Mouse (Mus musculus) c-Kit-positive CD71-positive TER-119-negative erythroid progenitor cells, embryonic 14.5 days (primary cell): ENCODE data around the gene Iqsec1.
A peak's percentile ranks its signal among the peaks of the same experiment; 100 is the strongest.

Source experiments
- DNase-seq: peaks from one replicate; pipeline ENCODE4 v3.0.0-alpha.2; 2013; ENCODE audit warnings: low read depth

Gene Iqsec1

DNA sequence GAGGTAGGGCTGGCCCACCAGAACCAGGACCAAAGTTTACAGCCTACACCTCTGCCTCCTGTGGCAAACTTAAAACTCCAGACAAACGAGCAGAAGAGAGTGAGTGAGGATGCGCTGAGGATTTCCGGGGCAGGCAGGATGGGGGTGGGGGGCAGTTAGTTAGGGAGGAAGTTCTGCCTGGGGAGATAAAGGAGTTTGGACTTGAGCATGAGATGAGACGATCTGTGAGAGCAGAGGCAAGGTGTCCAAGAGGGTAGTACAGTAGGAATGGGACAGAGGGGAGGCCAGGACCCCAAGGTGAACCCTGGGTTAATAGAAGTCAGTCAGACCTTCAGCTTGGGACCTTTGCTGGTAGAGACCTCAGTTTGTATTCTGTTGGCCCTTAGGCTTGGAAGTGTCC is 370.2 kb downstream of the Iqsec1 start:
- no peak for DNase-seq

GRCm38 (mm10) chr6:90616481-90616880 is 372.0 kb downstream of the Iqsec1 start:
- no peak for DNase-seq

DNA sequence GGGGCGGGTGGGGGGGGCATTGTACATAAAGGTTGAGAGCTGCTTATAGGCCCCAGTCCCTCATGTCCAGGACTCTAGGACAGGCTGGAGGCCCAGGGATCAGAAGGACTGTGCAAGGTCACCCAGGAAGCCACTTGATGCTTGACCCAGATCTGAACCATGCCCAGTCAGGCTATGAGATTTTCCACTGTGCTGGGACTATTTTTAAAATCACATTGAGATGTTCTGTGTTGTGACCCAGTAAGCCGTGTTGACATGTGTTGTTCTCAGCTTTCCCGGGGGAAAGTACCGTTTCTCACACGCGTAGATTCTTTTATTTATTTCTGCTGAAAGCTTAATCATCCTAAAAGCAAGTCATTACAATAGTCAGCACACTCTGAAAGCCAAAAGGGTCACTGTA is 372.5 kb downstream of the Iqsec1 start:
- DNase-seq, result no peak

- no peak for DNase-seq
Measured at GRCm38 (mm10) chr6:90615362-90615761, 373.1 kb downstream of the Iqsec1 start.

DNA sequence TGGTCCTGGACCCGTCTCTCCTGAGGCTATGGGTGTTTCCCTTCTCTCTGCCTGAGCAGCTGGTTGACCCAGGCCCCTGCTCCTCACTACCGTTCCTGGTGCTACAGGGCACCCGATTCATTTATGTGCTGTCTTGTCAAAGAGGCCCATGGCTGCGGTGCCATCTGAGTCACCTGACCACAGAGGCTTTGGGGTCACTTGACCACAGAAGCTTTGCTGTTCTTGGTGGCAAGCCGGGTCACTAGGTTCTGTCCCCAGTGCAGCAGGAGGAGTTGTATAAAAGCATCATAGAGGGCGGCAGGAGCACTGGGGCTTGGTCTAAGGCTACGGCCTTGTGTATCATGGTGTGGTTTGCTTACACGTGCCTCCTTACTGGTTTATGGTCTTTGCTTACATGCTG is 375.2 kb downstream of the Iqsec1 start:
- no peak for DNase-seq

- DNase-seq, result no peak
Measured at GRCm38 (mm10) chr6:90610248-90610647, 378.2 kb downstream of the Iqsec1 start.

- DNase-seq, result no peak
Measured at GRCm38 (mm10) chr6:90608186-90608585, 380.3 kb downstream of the Iqsec1 start.

GRCm38 (mm10) chr6:90607196-90607595 is 381.3 kb downstream of the Iqsec1 start:
- peak; percentile 89 for DNase-seq

DNA sequence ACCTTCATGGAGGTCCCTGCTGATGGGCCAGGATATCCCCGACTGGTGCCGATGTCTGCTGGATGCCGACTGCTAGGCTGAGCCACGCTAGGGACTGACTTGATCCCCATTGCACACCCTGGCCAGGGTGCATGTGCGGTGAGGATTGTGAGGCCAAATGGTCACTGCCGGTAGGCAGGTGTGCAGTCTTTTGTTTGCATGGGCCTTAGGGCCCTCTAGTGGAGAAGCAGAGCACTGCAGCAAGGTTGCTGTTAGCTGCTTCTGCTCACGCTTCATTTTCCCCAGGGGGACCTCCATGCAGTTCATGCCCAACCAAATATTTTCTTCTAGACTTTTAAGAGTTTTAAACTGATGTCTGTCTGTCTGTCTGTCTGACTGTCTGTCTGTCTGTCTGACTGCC is 381.9 kb downstream of the Iqsec1 start:
- no peak for DNase-seq
